Mouse (Mus musculus) bone marrow macrophage, adult 2 months (primary cell): ENCODE results near the gene Tppp3. TPM values are rescaled to one million over a fixed set of nuclear protein-coding genes. Genes with fewer than 3 reads are reported as not detected.

Source experiments
- H3K27ac ChIP-seq: 2 replicates; pipeline ENCODE4 v1.5.1; 2012; ENCODE audit warnings: low read depth, low read length; ENCODE audit not compliant: insufficient read depth
- H3K4me1 ChIP-seq: 2 replicates; pipeline ENCODE4 v1.6.1; 2012; ENCODE audit warnings: low read length; ENCODE audit not compliant: control insufficient read depth, insufficient read depth
- H3K4me3 ChIP-seq: 2 replicates; pipeline ENCODE4 v1.5.1; 2012; ENCODE audit warnings: mild to moderate bottlenecking, low read length, moderate library complexity; ENCODE audit not compliant: insufficient read depth
- CTCF ChIP-seq: IDR thresholded peaks from 2 replicates; pipeline ENCODE4 v1.5.1; 2012; ENCODE audit warnings: low read depth, mild to moderate bottlenecking, low read length, moderate library complexity
- POLR2A ChIP-seq: IDR thresholded peaks from 2 replicates; pipeline ENCODE4 v1.6.1; 2012; ENCODE audit warnings: mild to moderate bottlenecking, low read depth, low read length, borderline replicate concordance
- polyA plus RNA-seq: library from polyadenylated mRNA; stranded (reverse); fragments of >200 nt; gene quantifications from 2 replicates; pipeline ENCODE4 v1.2.4, GENCODE M21; 2012; ENCODE audit not compliant: missing spikeins, insufficient read depth, insufficient read length

The Tppp3 gene
- polyA plus RNA-seq, 1 experiment = 1.6 TPM

- Histone ChIP-seq H3K4me3 (no peak overlapping the region), H3K27ac (no peak overlapping the region), H3K4me1 (peaks cover 4% of the 10 kb centered on the region)
- no peak for TF ChIP-seq CTCF
- no peak for TF ChIP-seq POLR2A
Measured at GRCm38 (mm10) chr8:105475742-105476141, 4.4 kb upstream of the Tppp3 start.

GRCm38 (mm10) chr8:105475254-105475653, 3.9 kb upstream of the Tppp3 start:
- no peak overlapping the region for H3K27ac ChIP-seq
- TF ChIP-seq POLR2A = no peak
- TF ChIP-seq CTCF = no peak
- H3K4me3 ChIP-seq = no peak overlapping the region
- peaks cover 4% of the 10 kb centered on the region for H3K4me1 ChIP-seq

GRCm38 (mm10) chr8:105474680-105475079, 3.4 kb upstream of the Tppp3 start:
- TF ChIP-seq CTCF (no peak), POLR2A (no peak)

GRCm38 (mm10) chr8:105473816-105474606, 2.7 kb upstream of the Tppp3 start:
- Histone ChIP-seq H3K4me1 (peaks cover 4% of the 10 kb centered on the region), H3K4me3 (no peak overlapping the region), H3K27ac (no peak overlapping the region)
- TF ChIP-seq POLR2A = no peak
- no peak for TF ChIP-seq CTCF

More at GRCm38 (mm10) chr8:105474680-105475079, 3.4 kb upstream of the Tppp3 start:
- H3K4me1 ChIP-seq = peaks cover 4% of the 10 kb centered on the region
- no peak overlapping the region for H3K27ac ChIP-seq
- no peak overlapping the region for H3K4me3 ChIP-seq

GRCm38 (mm10) chr8:105472983-105473382, 1.7 kb upstream of the Tppp3 start:
- Histone ChIP-seq H3K4me1 (peaks cover 4% of the 10 kb centered on the region), H3K4me3 (no peak overlapping the region), H3K27ac (no peak overlapping the region)
- TF ChIP-seq CTCF (no peak), POLR2A (no peak)

GRCm38 (mm10) chr8:105472414-105472932, 1.1 kb upstream of the Tppp3 start:
- no peak overlapping the region for H3K27ac ChIP-seq
- peaks cover 4% of the 10 kb centered on the region for H3K4me1 ChIP-seq
- TF ChIP-seq POLR2A (no peak), CTCF (no peak)
- no peak overlapping the region for H3K4me3 ChIP-seq

GRCm38 (mm10) chr8:105470681-105471313, 529 bp downstream of the Tppp3 start:
- Histone ChIP-seq H3K27ac (no peak overlapping the region), H3K4me3 (peak overlapping the region; percentile 29), H3K4me1 (peaks cover 4% of the 10 kb centered on the region)
- TF ChIP-seq CTCF (0 out of 2 replicates have a peak, but pooled peaks have one; percentile 6), POLR2A (no peak)

- no peak for TF ChIP-seq CTCF
- no peak for TF ChIP-seq POLR2A
- Histone ChIP-seq H3K27ac (no peak overlapping the region), H3K4me3 (no peak overlapping the region), H3K4me1 (peaks cover 4% of the 10 kb centered on the region)
Measured at GRCm38 (mm10) chr8:105470262-105470661, 1.1 kb downstream of the Tppp3 start.

GRCm38 (mm10) chr8:105469816-105470215, 1.5 kb downstream of the Tppp3 start:
- Histone ChIP-seq H3K27ac (no peak overlapping the region), H3K4me3 (no peak overlapping the region)
- TF ChIP-seq CTCF (no peak), POLR2A (no peak)

More at GRCm38 (mm10) chr8:105469816-105470215, 1.5 kb downstream of the Tppp3 start:
- peaks cover 4% of the 10 kb centered on the region for H3K4me1 ChIP-seq
